Mouse (Mus musculus): Measurements from ENCODE around the gene Rarg. TPM values are rescaled to one million over a fixed set of nuclear protein-coding genes. Genes with fewer than 3 reads are reported as not detected.

Rarg gene
- polyA plus RNA-seq, 1 experiment from 2014 or later, result 6.2 TPM

- under 1% methylated on average over 62 of the region's 68 CpGs for WGBS
- Histone ChIP-seq H3K9ac (peak within 1 kb of the TSS; percentile 92), H3K36me3 (replicated peaks; ENCODE audit: control insufficient read depth, insufficient read depth) (peaks cover 37% of the 10 kb centered on the region), H3K27ac (peak within 1 kb of the TSS; percentile 99), H3K4me3 (replicated peaks; ENCODE audit: low read length) (peak within 1 kb of the TSS; percentile 79), H3K4me1 (replicated peaks; ENCODE audit: control insufficient read depth, insufficient read depth, low read length) (peaks cover 39% of the 10 kb centered on the region), H3K4me2 (replicated peaks) (peak within 1 kb of the TSS; percentile 70), H3K9me3 (ENCODE audit: control insufficient read depth, low read length) (no peaks in the 10 kb centered on the region), H3K27me3 (ENCODE audit: control insufficient read depth, insufficient read depth, low read length) (no peaks in the 10 kb centered on the region)
- DNase-seq (ENCODE audit: low spot score) (peak; percentile 93), ATAC-seq (ENCODE audit: low FRiP score) (peak; percentile 95)
Measured at GRCm38 (mm10) chr15:102202971-102203834, 54.1 kb downstream of the Rarg start, which contains the start of gene Zfp740. Gene Zfp740 (plus strand): TSS chr15:102203249.

- Histone ChIP-seq H3K4me1 (replicated peaks; ENCODE audit: control insufficient read depth, insufficient read depth, low read length) (peaks cover 8% of the 10 kb centered on the region), H3K36me3 (replicated peaks; ENCODE audit: control insufficient read depth, insufficient read depth) (no peaks in the 10 kb centered on the region), H3K9ac (no peak overlapping the region), H3K4me2 (replicated peaks) (no peak overlapping the region), H3K27me3 (ENCODE audit: control insufficient read depth, insufficient read depth, low read length) (no peaks in the 10 kb centered on the region), H3K9me3 (ENCODE audit: control insufficient read depth, low read length) (no peaks in the 10 kb centered on the region), H3K27ac (no peak overlapping the region), H3K4me3 (replicated peaks; ENCODE audit: low read length) (no peak overlapping the region)
- ATAC-seq (ENCODE audit: low FRiP score) (no peak), DNase-seq (ENCODE audit: low spot score) (no peak)
- 81% methylated on average over 4 of the region's 4 CpGs for WGBS
Measured at GRCm38 (mm10) chr15:102198841-102199240, 58.5 kb downstream of the Rarg start.

- Histone ChIP-seq H3K4me3 (replicated peaks; ENCODE audit: low read length) (no peak overlapping the region), H3K4me2 (replicated peaks) (no peak overlapping the region), H3K4me1 (replicated peaks; ENCODE audit: control insufficient read depth, insufficient read depth, low read length) (no peaks in the 10 kb centered on the region), H3K36me3 (replicated peaks; ENCODE audit: control insufficient read depth, insufficient read depth) (no peaks in the 10 kb centered on the region), H3K9me3 (ENCODE audit: control insufficient read depth, low read length) (no peaks in the 10 kb centered on the region), H3K27ac (no peak overlapping the region), H3K9ac (no peak overlapping the region), H3K27me3 (ENCODE audit: control insufficient read depth, insufficient read depth, low read length) (no peaks in the 10 kb centered on the region)
- ATAC-seq (ENCODE audit: low FRiP score) (no peak), DNase-seq (ENCODE audit: low spot score) (no peak)
- WGBS, result 89% methylated on average over 4 of the region's 4 CpGs
Measured at GRCm38 (mm10) chr15:102195373-102195772, 61.9 kb downstream of the Rarg start.

- ATAC-seq (ENCODE audit: low FRiP score), result no peak
- H3K9me3 ChIP-seq (ENCODE audit: control insufficient read depth, low read length), result no peaks in the 10 kb centered on the region
- H3K4me1 ChIP-seq (replicated peaks; ENCODE audit: control insufficient read depth, insufficient read depth, low read length), result no peaks in the 10 kb centered on the region
- H3K36me3 ChIP-seq (replicated peaks; ENCODE audit: control insufficient read depth, insufficient read depth), result no peaks in the 10 kb centered on the region
- DNase-seq (ENCODE audit: low spot score), result no peak
- no peak overlapping the region for H3K4me2 ChIP-seq (replicated peaks)
- H3K27me3 ChIP-seq (ENCODE audit: control insufficient read depth, insufficient read depth, low read length), result no peaks in the 10 kb centered on the region
- H3K27ac ChIP-seq, result no peak overlapping the region
- 87% methylated on average over 4 of the region's 4 CpGs for WGBS
- H3K9ac ChIP-seq, result no peak overlapping the region
- no peak overlapping the region for H3K4me3 ChIP-seq (replicated peaks; ENCODE audit: low read length)
Measured at GRCm38 (mm10) chr15:102194439-102194838, 62.9 kb downstream of the Rarg start.

- 87% methylated on average over 4 of the region's 4 CpGs for WGBS
- ATAC-seq (ENCODE audit: low FRiP score), result no peak
Measured at GRCm38 (mm10) chr15:102193652-102194051, 63.7 kb downstream of the Rarg start.

GRCm38 (mm10) chr15:102192820-102193386 lies 64.4 kb downstream of the Rarg start:
- Histone ChIP-seq H3K4me3 (replicated peaks; ENCODE audit: low read length) (no peak overlapping the region), H3K27me3 (ENCODE audit: control insufficient read depth, insufficient read depth, low read length) (no peaks in the 10 kb centered on the region), H3K36me3 (replicated peaks; ENCODE audit: control insufficient read depth, insufficient read depth) (no peaks in the 10 kb centered on the region), H3K4me1 (replicated peaks; ENCODE audit: control insufficient read depth, insufficient read depth, low read length) (no peaks in the 10 kb centered on the region), H3K27ac (no peak overlapping the region), H3K4me2 (replicated peaks) (no peak overlapping the region), H3K9me3 (ENCODE audit: control insufficient read depth, low read length) (no peaks in the 10 kb centered on the region), H3K9ac (no peak overlapping the region)
- WGBS, result 73% methylated on average over 5 of the region's 5 CpGs
- DNase-seq (ENCODE audit: low spot score) (no peak), ATAC-seq (ENCODE audit: low FRiP score) (no peak)

More at GRCm38 (mm10) chr15:102193652-102194051, 63.7 kb downstream of the Rarg start:
- Histone ChIP-seq H3K36me3 (replicated peaks; ENCODE audit: control insufficient read depth, insufficient read depth) (no peaks in the 10 kb centered on the region), H3K4me1 (replicated peaks; ENCODE audit: control insufficient read depth, insufficient read depth, low read length) (no peaks in the 10 kb centered on the region), H3K27ac (no peak overlapping the region), H3K4me3 (replicated peaks; ENCODE audit: low read length) (no peak overlapping the region), H3K27me3 (ENCODE audit: control insufficient read depth, insufficient read depth, low read length) (no peaks in the 10 kb centered on the region), H3K9ac (no peak overlapping the region), H3K9me3 (ENCODE audit: control insufficient read depth, low read length) (no peaks in the 10 kb centered on the region), H3K4me2 (replicated peaks) (no peak overlapping the region)
- DNase-seq (ENCODE audit: low spot score), result no peak

GRCm38 (mm10) chr15:102192271-102192812 lies 65.0 kb downstream of the Rarg start:
- no peak for ATAC-seq (ENCODE audit: low FRiP score)
- Histone ChIP-seq H3K4me3 (replicated peaks; ENCODE audit: low read length) (no peak overlapping the region), H3K27me3 (ENCODE audit: control insufficient read depth, insufficient read depth, low read length) (no peaks in the 10 kb centered on the region), H3K36me3 (replicated peaks; ENCODE audit: control insufficient read depth, insufficient read depth) (no peaks in the 10 kb centered on the region), H3K4me1 (replicated peaks; ENCODE audit: control insufficient read depth, insufficient read depth, low read length) (no peaks in the 10 kb centered on the region), H3K4me2 (replicated peaks) (no peak overlapping the region), H3K9ac (no peak overlapping the region), H3K9me3 (ENCODE audit: control insufficient read depth, low read length) (no peaks in the 10 kb centered on the region), H3K27ac (no peak overlapping the region)
- 78% methylated on average over 7 of the region's 7 CpGs for WGBS
- no peak for DNase-seq (ENCODE audit: low spot score)

GRCm38 (mm10) chr15:102191699-102192098 lies 65.6 kb downstream of the Rarg start:
- Histone ChIP-seq H3K36me3 (replicated peaks; ENCODE audit: control insufficient read depth, insufficient read depth) (no peaks in the 10 kb centered on the region; the same call in 1 of the 2 replicates), H3K9me3 (ENCODE audit: control insufficient read depth, low read length) (no peaks in the 10 kb centered on the region), H3K4me2 (replicated peaks) (no peak overlapping the region), H3K4me1 (replicated peaks; ENCODE audit: control insufficient read depth, insufficient read depth, low read length) (no peaks in the 10 kb centered on the region), H3K27me3 (ENCODE audit: control insufficient read depth, insufficient read depth, low read length) (no peaks in the 10 kb centered on the region), H3K27ac (no peak overlapping the region), H3K9ac (no peak overlapping the region), H3K4me3 (replicated peaks; ENCODE audit: low read length) (no peak overlapping the region)
- DNase-seq (ENCODE audit: low spot score) (no peak), ATAC-seq (ENCODE audit: low FRiP score) (no peak)
- WGBS, result 75% methylated on average over 7 of the region's 7 CpGs

GRCm38 (mm10) chr15:102188883-102189282 lies 68.4 kb downstream of the Rarg start:
- H3K36me3 ChIP-seq (replicated peaks; ENCODE audit: control insufficient read depth, insufficient read depth), result peaks cover 7% of the 10 kb centered on the region; the same call in 1 of the 2 replicates

More at GRCm38 (mm10) chr15:102188883-102189282, 68.4 kb downstream of the Rarg start:
- DNase-seq (ENCODE audit: low spot score), result no peak
- Histone ChIP-seq H3K4me3 (replicated peaks; ENCODE audit: low read length) (no peak overlapping the region), H3K27me3 (ENCODE audit: control insufficient read depth, insufficient read depth, low read length) (no peaks in the 10 kb centered on the region), H3K27ac (no peak overlapping the region), H3K4me2 (replicated peaks) (no peak overlapping the region), H3K4me1 (replicated peaks; ENCODE audit: control insufficient read depth, insufficient read depth, low read length) (no peaks in the 10 kb centered on the region), H3K9me3 (ENCODE audit: control insufficient read depth, low read length) (no peaks in the 10 kb centered on the region), H3K9ac (no peak overlapping the region)
- WGBS, result 65% methylated on average over 6 of the region's 6 CpGs
- ATAC-seq (ENCODE audit: low FRiP score), result no peak
